Mouse (Mus musculus): ENCODE results near the gene Mymk. TPM values are rescaled to one million over a fixed set of nuclear protein-coding genes. Genes with fewer than 3 reads are reported as not detected.

The Mymk gene
- total RNA-seq, 1 experiment from 2014 or later: not detected

- no peak for ATAC-seq (replicated peaks; ENCODE audit: low read depth, poor library complexity, severe bottlenecking)
Measured at GRCm38 (mm10) chr2:27083761-27084475, 11.9 kb upstream of the Mymk start.

GRCm38 (mm10) chr2:27079649-27080048 is 7.7 kb upstream of the Mymk start:
- no peak for ATAC-seq (replicated peaks; ENCODE audit: low read depth, poor library complexity, severe bottlenecking)

GRCm38 (mm10) chr2:27079152-27079584 is 7.2 kb upstream of the Mymk start, which contains the start of gene Adamtsl2:
Gene Adamtsl2, plus strand, starts transcription at chr2:27079379.
- peak; percentile 43; the same call in 1 of the 2 replicates for ATAC-seq (replicated peaks; ENCODE audit: low read depth, poor library complexity, severe bottlenecking)

- peak; percentile 44; the same call in 1 of the 2 replicates for ATAC-seq (replicated peaks; ENCODE audit: low read depth, poor library complexity, severe bottlenecking)
Measured at GRCm38 (mm10) chr2:27078312-27078711, 6.3 kb upstream of the Mymk start.

GRCm38 (mm10) chr2:27077655-27078244 is 5.8 kb upstream of the Mymk start:
- no peak for ATAC-seq (replicated peaks; ENCODE audit: low read depth, poor library complexity, severe bottlenecking)

- peak; percentile 59 for ATAC-seq (replicated peaks; ENCODE audit: low read depth, poor library complexity, severe bottlenecking)
Measured at GRCm38 (mm10) chr2:27075485-27075884, 3.5 kb upstream of the Mymk start.

GRCm38 (mm10) chr2:27074804-27075203 is 2.8 kb upstream of the Mymk start:
- ATAC-seq (replicated peaks; ENCODE audit: low read depth, poor library complexity, severe bottlenecking): no peak

GRCm38 (mm10) chr2:27073407-27073806 is 1.4 kb upstream of the Mymk start:
- ATAC-seq (replicated peaks; ENCODE audit: low read depth, poor library complexity, severe bottlenecking): no peak

- peak; percentile 81 for ATAC-seq (replicated peaks; ENCODE audit: low read depth, poor library complexity, severe bottlenecking)
Measured at GRCm38 (mm10) chr2:27071137-27071536, 842 bp downstream of the Mymk start.

- ATAC-seq (replicated peaks; ENCODE audit: low read depth, poor library complexity, severe bottlenecking): no peak
Measured at GRCm38 (mm10) chr2:27070247-27070813, 1.6 kb downstream of the Mymk start.

- peak; percentile 33; the same call in 1 of the 2 replicates for ATAC-seq (replicated peaks; ENCODE audit: low read depth, poor library complexity, severe bottlenecking)
Measured at GRCm38 (mm10) chr2:27069646-27070045, 2.3 kb downstream of the Mymk start.

- ATAC-seq (replicated peaks; ENCODE audit: low read depth, poor library complexity, severe bottlenecking): no peak
Measured at GRCm38 (mm10) chr2:27067996-27068395, 4.0 kb downstream of the Mymk start.

GRCm38 (mm10) chr2:27067124-27067523 is 4.9 kb downstream of the Mymk start:
- no peak for ATAC-seq (replicated peaks; ENCODE audit: low read depth, poor library complexity, severe bottlenecking)

- ATAC-seq (replicated peaks; ENCODE audit: low read depth, poor library complexity, severe bottlenecking): no peak
Measured at GRCm38 (mm10) chr2:27059187-27059586, 12.8 kb downstream of the Mymk start.

GRCm38 (mm10) chr2:27058751-27059150 is 13.2 kb downstream of the Mymk start:
- ATAC-seq (replicated peaks; ENCODE audit: low read depth, poor library complexity, severe bottlenecking): no peak

- no peak for ATAC-seq (replicated peaks; ENCODE audit: low read depth, poor library complexity, severe bottlenecking)
Measured at GRCm38 (mm10) chr2:27058251-27058650, 13.7 kb downstream of the Mymk start.

- no peak for ATAC-seq (replicated peaks; ENCODE audit: low read depth, poor library complexity, severe bottlenecking)
Measured at GRCm38 (mm10) chr2:27049408-27049807, 22.6 kb downstream of the Mymk start.

GRCm38 (mm10) chr2:27045979-27046770 is 25.8 kb downstream of the Mymk start:
- no peak for ATAC-seq (replicated peaks; ENCODE audit: low read depth, poor library complexity, severe bottlenecking)

GRCm38 (mm10) chr2:27044641-27045040 is 27.3 kb downstream of the Mymk start:
- ATAC-seq (replicated peaks; ENCODE audit: low read depth, poor library complexity, severe bottlenecking): no peak

- ATAC-seq (replicated peaks; ENCODE audit: low read depth, poor library complexity, severe bottlenecking): no peak
Measured at GRCm38 (mm10) chr2:27044166-27044565, 27.8 kb downstream of the Mymk start.
